Mouse (Mus musculus): ENCODE results near the gene Tmcc1. TPM values are rescaled to one million over a fixed set of nuclear protein-coding genes. Genes with fewer than 3 reads are reported as not detected.
A peak's percentile ranks its signal among the peaks of the same experiment; 100 is the strongest.
"Not testable (repeated sequence)": the region's sequence is repeated elsewhere in the genome, so short reads cannot be mapped to it uniquely, and the experiment has no call there.

The Tmcc1 gene
- polyA plus RNA-seq, 1 experiment from 2014 or later: 35.0 TPM

- Histone ChIP-seq H3K9me3 (no peaks in the 10 kb centered on the region), H3K27me3 (no peaks in the 10 kb centered on the region), H3K9ac (no peak overlapping the region), H3K4me1 (replicated peaks) (peaks cover 13% of the 10 kb centered on the region), H3K4me3 (no peak overlapping the region), H3K27ac (no peak overlapping the region), H3K4me2 (no peak overlapping the region), H3K36me3 (no peaks in the 10 kb centered on the region)
- ATAC-seq (ENCODE audit: low FRiP score): no peak
- 95% methylated on average over 3 of the region's 3 CpGs for WGBS
Observed at GRCm38 (mm10) chr6:116070558-116070957, 122.7 kb downstream of the Tmcc1 start.

- H3K4me1 ChIP-seq (replicated peaks): peaks cover 5% of the 10 kb centered on the region; the same call in 1 of the 2 replicates
- no peak overlapping the region for H3K4me2 ChIP-seq
- 45% methylated on average over 1 of the region's 1 CpGs for WGBS
- no peaks in the 10 kb centered on the region for H3K36me3 ChIP-seq
- no peak overlapping the region for H3K4me3 ChIP-seq
- H3K27ac ChIP-seq: no peak overlapping the region
- no peaks in the 10 kb centered on the region for H3K27me3 ChIP-seq
- ATAC-seq (ENCODE audit: low FRiP score): no peak
- no peaks in the 10 kb centered on the region for H3K9me3 ChIP-seq
- no peak overlapping the region for H3K9ac ChIP-seq
Observed at GRCm38 (mm10) chr6:116063516-116063915, 129.8 kb downstream of the Tmcc1 start.

DNA sequence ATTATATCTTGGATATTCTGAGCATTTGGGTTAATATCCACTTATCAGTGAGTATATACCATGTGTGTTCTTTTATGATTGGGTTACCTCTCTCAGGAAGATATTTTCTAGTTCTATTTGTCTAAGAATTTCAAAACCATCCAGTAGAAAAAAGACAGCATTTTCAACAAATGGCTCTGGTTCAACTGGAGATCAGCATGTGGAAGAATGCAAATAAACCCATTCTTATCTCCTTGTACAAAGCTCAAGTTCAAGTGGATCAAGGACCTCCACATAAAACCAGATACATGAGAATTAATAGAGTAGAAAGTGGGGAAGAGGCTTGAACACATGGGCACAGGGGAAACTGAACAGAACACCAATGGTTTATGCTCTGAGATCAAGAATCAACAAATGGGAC is 133.7 kb downstream of the Tmcc1 start:
- not testable (repeated sequence) for H3K9ac ChIP-seq; H3K9me3 ChIP-seq; H3K4me2 ChIP-seq; H3K27ac ChIP-seq; H3K27me3 ChIP-seq; H3K36me3 ChIP-seq; ATAC-seq (ENCODE audit: low FRiP score); H3K4me3 ChIP-seq
- peaks cover 35% of the 10 kb centered on the region for H3K4me1 ChIP-seq (replicated peaks)

GRCm38 (mm10) chr6:116058541-116059300 is 134.6 kb downstream of the Tmcc1 start:
- peak overlapping the region; percentile 52; the same call in 1 of the 2 replicates for H3K27ac ChIP-seq
- no peak overlapping the region for H3K9ac ChIP-seq
- no peaks in the 10 kb centered on the region for H3K27me3 ChIP-seq
- H3K4me1 ChIP-seq (replicated peaks): peaks cover 42% of the 10 kb centered on the region
- no peaks in the 10 kb centered on the region for H3K9me3 ChIP-seq
- 62% methylated on average over 3 of the region's 3 CpGs for WGBS
- ATAC-seq (ENCODE audit: low FRiP score): no peak
- H3K4me3 ChIP-seq: no peak overlapping the region
- H3K4me2 ChIP-seq: no peak overlapping the region
- H3K36me3 ChIP-seq: no peaks in the 10 kb centered on the region

- Histone ChIP-seq H3K9ac (peak overlapping the region; percentile 66), H3K27ac (peak overlapping the region; percentile 94), H3K36me3 (no peaks in the 10 kb centered on the region), H3K9me3 (no peaks in the 10 kb centered on the region), H3K27me3 (no peaks in the 10 kb centered on the region), H3K4me1 (replicated peaks) (peaks cover 46% of the 10 kb centered on the region), H3K4me3 (peak overlapping the region; percentile 35), H3K4me2 (peak overlapping the region; percentile 55)
- WGBS: 7% methylated on average over 13 of the region's 13 CpGs
- peak; percentile 88 for ATAC-seq (ENCODE audit: low FRiP score)
Observed at GRCm38 (mm10) chr6:116056676-116057264, 136.5 kb downstream of the Tmcc1 start.

GRCm38 (mm10) chr6:116055766-116056165 is 137.5 kb downstream of the Tmcc1 start:
- 81% methylated on average over 2 of the region's 2 CpGs for WGBS
- H3K9me3 ChIP-seq: no peaks in the 10 kb centered on the region
- no peaks in the 10 kb centered on the region for H3K27me3 ChIP-seq
- no peak overlapping the region for H3K27ac ChIP-seq
- no peak overlapping the region for H3K4me3 ChIP-seq
- ATAC-seq (ENCODE audit: low FRiP score): no peak
- peak overlapping the region; percentile 55 for H3K4me2 ChIP-seq
- no peak overlapping the region for H3K9ac ChIP-seq
- peaks cover 48% of the 10 kb centered on the region for H3K4me1 ChIP-seq (replicated peaks)
- no peaks in the 10 kb centered on the region for H3K36me3 ChIP-seq

GRCm38 (mm10) chr6:116055001-116055471 is 138.2 kb downstream of the Tmcc1 start:
- H3K27me3 ChIP-seq: no peaks in the 10 kb centered on the region
- no peak for ATAC-seq (ENCODE audit: low FRiP score)
- H3K36me3 ChIP-seq: no peaks in the 10 kb centered on the region
- H3K4me3 ChIP-seq: no peak overlapping the region
- H3K27ac ChIP-seq: 0 out of 2 replicates have a peak overlapping the region, but pooled peaks have one; percentile 35
- H3K4me2 ChIP-seq: peak overlapping the region; percentile 26; the same call in 1 of the 2 replicates
- 69% methylated on average over 1 of the region's 1 CpGs for WGBS
- peaks cover 52% of the 10 kb centered on the region for H3K4me1 ChIP-seq (replicated peaks)
- H3K9me3 ChIP-seq: no peaks in the 10 kb centered on the region
- no peak overlapping the region for H3K9ac ChIP-seq

DNA sequence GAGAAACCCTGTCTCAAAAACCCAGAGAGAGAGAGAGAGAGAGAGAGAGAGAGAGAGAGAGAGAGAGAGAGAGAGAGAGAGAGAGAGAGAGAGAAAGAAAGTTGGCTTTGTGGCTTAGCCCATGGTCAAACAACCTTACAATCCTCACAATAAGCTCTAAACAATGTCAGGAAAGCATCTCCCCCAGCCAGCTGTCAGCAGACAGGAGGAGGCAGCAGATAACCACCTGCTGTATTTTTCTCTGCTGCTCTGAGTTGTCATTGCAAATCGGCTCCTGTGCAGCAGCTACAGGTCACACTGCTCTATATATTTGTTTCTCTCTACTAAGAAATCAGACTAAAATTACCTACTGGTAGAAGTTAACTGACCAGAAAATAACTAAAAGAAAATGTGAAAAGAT is 145.4 kb downstream of the Tmcc1 start:
- Histone ChIP-seq H3K4me2 (no peak overlapping the region), H3K9ac (no peak overlapping the region), H3K4me3 (no peak overlapping the region), H3K9me3 (no peaks in the 10 kb centered on the region; the same call in 1 of the 2 replicates), H3K4me1 (replicated peaks) (peaks cover 21% of the 10 kb centered on the region), H3K36me3 (peaks cover 6% of the 10 kb centered on the region), H3K27ac (no peak overlapping the region), H3K27me3 (no peaks in the 10 kb centered on the region)
- WGBS: 59% methylated on average over 1 of the region's 1 CpGs
- no peak for ATAC-seq (ENCODE audit: low FRiP score)

DNA sequence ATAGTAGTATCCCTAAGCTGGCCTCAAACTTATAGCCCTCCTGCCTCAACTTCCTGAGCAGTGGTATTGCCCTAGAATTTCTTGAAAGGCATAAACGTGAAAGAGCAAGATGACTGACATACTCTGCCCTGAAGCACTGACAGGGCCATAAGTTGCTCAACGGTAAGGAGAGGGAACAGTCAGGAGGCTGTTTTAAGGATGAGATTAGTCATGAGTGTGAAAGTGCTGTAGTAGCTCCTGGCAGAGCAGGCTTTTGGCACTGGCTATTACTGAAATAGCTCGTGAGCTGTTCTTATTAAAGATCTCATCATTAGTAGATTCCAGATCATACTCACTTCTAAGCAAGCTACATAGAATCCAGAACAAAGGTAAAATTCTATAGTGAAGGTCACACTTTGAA is 145.9 kb downstream of the Tmcc1 start:
- Histone ChIP-seq H3K9me3 (peaks cover 3% of the 10 kb centered on the region; the same call in 1 of the 2 replicates), H3K4me2 (no peak overlapping the region), H3K27me3 (no peaks in the 10 kb centered on the region), H3K9ac (no peak overlapping the region), H3K4me3 (no peak overlapping the region), H3K4me1 (replicated peaks) (peaks cover 20% of the 10 kb centered on the region), H3K36me3 (peaks cover 8% of the 10 kb centered on the region), H3K27ac (no peak overlapping the region)
- ATAC-seq (ENCODE audit: low FRiP score): no peak
- WGBS: 80% methylated on average over 3 of the region's 3 CpGs

DNA sequence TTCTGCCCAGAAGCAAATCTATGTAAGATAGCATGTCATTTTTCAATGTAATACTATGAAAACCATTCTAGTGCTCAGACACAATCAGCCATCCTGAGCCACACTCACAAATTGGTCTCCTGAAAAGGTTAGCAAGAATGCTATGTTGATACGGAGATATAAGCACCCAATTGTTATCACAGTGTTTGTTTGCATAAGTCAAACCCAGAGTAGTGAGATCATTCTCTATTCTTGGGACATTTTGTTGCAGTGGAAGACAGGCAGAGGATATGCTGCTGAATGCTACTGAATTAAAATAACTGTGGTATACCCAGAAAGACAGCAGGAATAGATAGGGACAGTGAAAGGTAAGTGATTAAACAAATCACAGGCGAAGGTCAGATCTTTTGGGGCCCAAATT is 149.2 kb downstream of the Tmcc1 start:
- Histone ChIP-seq H3K27ac (0 out of 2 replicates have a peak overlapping the region, but pooled peaks have one; percentile 18), H3K27me3 (no peaks in the 10 kb centered on the region), H3K4me1 (replicated peaks) (peaks cover 14% of the 10 kb centered on the region), H3K9me3 (peaks cover 3% of the 10 kb centered on the region; the same call in 1 of the 2 replicates), H3K9ac (no peak overlapping the region), H3K4me2 (no peak overlapping the region), H3K36me3 (peaks cover 11% of the 10 kb centered on the region), H3K4me3 (no peak overlapping the region)
- ATAC-seq (ENCODE audit: low FRiP score): no peak
- WGBS: 49% methylated on average over 2 of the region's 2 CpGs

DNA sequence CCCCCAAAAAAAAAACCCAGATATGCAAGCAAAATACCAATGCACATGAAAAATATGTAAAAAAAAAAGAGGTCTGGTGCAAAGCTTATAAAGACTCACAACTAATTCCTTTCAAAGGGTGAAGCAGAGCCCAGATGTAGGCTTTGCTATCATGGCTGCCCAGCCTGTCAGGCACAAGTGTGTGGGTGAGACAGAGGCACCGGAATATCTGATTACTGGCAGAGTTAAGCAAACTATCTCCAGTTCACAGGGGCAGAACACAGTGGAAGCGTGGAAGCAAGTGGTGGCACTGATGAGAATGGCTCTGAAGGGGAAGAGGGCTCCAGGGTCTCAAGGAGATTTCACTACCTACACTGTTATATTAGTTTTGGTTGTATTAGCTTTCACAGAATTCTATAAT is 155.1 kb downstream of the Tmcc1 start:
- no peak overlapping the region for H3K9ac ChIP-seq
- WGBS: 92% methylated on average over 2 of the region's 2 CpGs
- peaks cover 13% of the 10 kb centered on the region for H3K36me3 ChIP-seq
- H3K27ac ChIP-seq: no peak overlapping the region
- 0 out of 2 replicates have a peak, but pooled peaks cover 3% of the 10 kb centered on the region for H3K4me1 ChIP-seq (replicated peaks)
- ATAC-seq (ENCODE audit: low FRiP score): no peak
- no peak overlapping the region for H3K4me3 ChIP-seq
- no peaks in the 10 kb centered on the region for H3K27me3 ChIP-seq
- peaks cover 3% of the 10 kb centered on the region; the same call in 1 of the 2 replicates for H3K9me3 ChIP-seq
- no peak overlapping the region for H3K4me2 ChIP-seq

DNA sequence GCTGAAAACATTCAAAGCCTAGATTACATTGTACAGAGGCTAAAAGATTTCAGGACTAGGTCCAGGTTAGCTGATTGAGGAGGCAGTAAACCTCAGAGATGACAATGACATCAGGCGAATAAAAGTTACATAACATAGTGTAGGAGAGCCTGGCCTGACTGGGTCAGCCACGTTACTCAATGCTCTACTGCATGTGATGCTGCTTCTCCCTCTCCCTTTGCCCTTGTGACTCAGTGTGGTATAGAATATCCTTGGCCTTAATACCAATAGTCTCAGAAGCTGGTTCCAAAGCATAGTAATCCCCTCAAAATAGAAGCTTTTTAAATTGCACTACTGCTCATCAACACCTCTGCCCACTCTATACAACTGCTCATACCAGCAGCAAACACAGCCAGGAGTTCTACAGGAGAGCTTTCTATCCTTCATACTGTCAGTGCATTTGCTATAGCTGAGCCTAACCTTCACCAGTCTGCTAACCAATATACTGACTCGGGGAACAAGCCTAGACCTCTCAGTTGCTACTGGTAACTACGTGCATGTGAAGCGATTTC is 155.9 kb downstream of the Tmcc1 start:
- H3K4me2 ChIP-seq: no peak overlapping the region
- no peak for ATAC-seq (ENCODE audit: low FRiP score)
- 85% methylated on average over 5 of the region's 5 CpGs for WGBS

More for the DNA sequence above, 155.9 kb downstream of the Tmcc1 start:
- Histone ChIP-seq H3K9ac (no peak overlapping the region), H3K36me3 (peaks cover 8% of the 10 kb centered on the region; the same call in 1 of the 2 replicates), H3K27me3 (no peaks in the 10 kb centered on the region), H3K4me3 (no peak overlapping the region), H3K9me3 (no peaks in the 10 kb centered on the region), H3K4me1 (replicated peaks) (0 out of 2 replicates have a peak, but pooled peaks cover 3% of the 10 kb centered on the region), H3K27ac (no peak overlapping the region)
